In genomic region chr4:62675394-62675793, GRCm38 (mm10) we compare ENCODE assay signal across 8 mouse cellular contexts.
DNase-seq lines count a peak whose midpoint lies in the region; ATAC-seq lines count a peak whose summit lies in the region.

No protein-coding gene starts in this region.

- H3K27me3 ChIP-seq in liver, embryonic 11.5 days (replicated peaks; ENCODE audit: control insufficient read depth, insufficient read depth, low read length): peaks cover 9% of the 10 kb centered on the region
- peaks cover 37% of the 10 kb centered on the region for H3K27me3 ChIP-seq in liver, embryonic 12.5 days (replicated peaks)
- H3K27me3 ChIP-seq in forebrain, embryonic 14.5 days (replicated peaks; ENCODE audit: control insufficient read depth, insufficient read depth, low read length): 0 out of 2 replicates have a peak, but pooled peaks cover 3% of the 10 kb centered on the region
- H3K27me3 ChIP-seq in limb, embryonic 11.5 days (ENCODE audit: control insufficient read depth, insufficient read depth, low read length): no peaks in the 10 kb centered on the region
- no peaks in the 10 kb centered on the region for H3K27me3 ChIP-seq in neural tube, embryonic 15.5 days (replicated peaks)

- no peaks in the 10 kb centered on the region for H3K9me3 ChIP-seq in liver, embryonic 11.5 days (ENCODE audit: control insufficient read depth, low read length)
- H3K9me3 ChIP-seq in liver, embryonic 12.5 days (replicated peaks): no peaks in the 10 kb centered on the region
- H3K9me3 ChIP-seq in forebrain, embryonic 14.5 days (replicated peaks; ENCODE audit: control insufficient read depth, low read length): no peaks in the 10 kb centered on the region
- no peaks in the 10 kb centered on the region for H3K9me3 ChIP-seq in limb, embryonic 11.5 days (ENCODE audit: control insufficient read depth, low read length)
- no peaks in the 10 kb centered on the region for H3K9me3 ChIP-seq in neural tube, embryonic 15.5 days (replicated peaks)

- no peak for ATAC-seq in liver, embryonic 11.5 days (replicated peaks; ENCODE audit: low FRiP score)
- no peak for ATAC-seq in liver, embryonic 12.5 days
- no peak for ATAC-seq in forebrain, embryonic 14.5 days
- no peak for ATAC-seq in limb, embryonic 11.5 days (ENCODE audit: insufficient number of reproducible peaks, low FRiP score, low TSS enrichment, low read depth)
- ATAC-seq in neural tube, embryonic 15.5 days (ENCODE audit: low FRiP score): no peak
- ATAC-seq in CD4-positive, CD25-positive, alpha-beta regulatory T cell, adult 4 months: no peak

- 0 out of 2 replicates have a peak, but pooled peaks cover 3% of the 10 kb centered on the region for H3K4me1 ChIP-seq in liver, embryonic 11.5 days (replicated peaks; ENCODE audit: control insufficient read depth, insufficient read depth, low read length)
- H3K4me1 ChIP-seq in liver, embryonic 12.5 days: peaks cover 6% of the 10 kb centered on the region
- H3K4me1 ChIP-seq in forebrain, embryonic 14.5 days (ENCODE audit: control insufficient read depth, insufficient read depth, low read length): peaks cover 36% of the 10 kb centered on the region
- peaks cover 30% of the 10 kb centered on the region for H3K4me1 ChIP-seq in limb, embryonic 11.5 days (ENCODE audit: control insufficient read depth, insufficient read depth, low read length)
- H3K4me1 ChIP-seq in neural tube, embryonic 15.5 days: peaks cover 51% of the 10 kb centered on the region

- peak overlapping the region; percentile 44 for H3K4me2 ChIP-seq in liver, embryonic 11.5 days
- no peak overlapping the region for H3K4me2 ChIP-seq in liver, embryonic 12.5 days
- H3K4me2 ChIP-seq in forebrain, embryonic 14.5 days (ENCODE audit: low read length): peak overlapping the region; percentile 63
- peak overlapping the region; percentile 68 for H3K4me2 ChIP-seq in limb, embryonic 11.5 days (ENCODE audit: low read depth, severe bottlenecking)
- peak overlapping the region; percentile 71 for H3K4me2 ChIP-seq in neural tube, embryonic 15.5 days

- DNase-seq in liver, embryonic 11.5 days (ENCODE audit: low spot score): no peak
- no peak for DNase-seq in forebrain, embryonic 14.5 days (ENCODE audit: low spot score)
- DNase-seq in limb, embryonic 11.5 days (ENCODE audit: low spot score): no peak
- DNase-seq in thymus, postnatal 25 days: no peak
- no peak for DNase-seq in right cerebral cortex, postnatal 4 days

- no peak overlapping the region for H3K27ac ChIP-seq in liver, embryonic 11.5 days (ENCODE audit: low read depth, low read length)
- no peak overlapping the region for H3K27ac ChIP-seq in liver, embryonic 12.5 days
- H3K27ac ChIP-seq in forebrain, embryonic 14.5 days (ENCODE audit: low read depth, low read length): no peak overlapping the region; the same call in 1 of the 2 replicates
- H3K27ac ChIP-seq in limb, embryonic 11.5 days (replicated peaks; ENCODE audit: low read depth, low read length): no peak overlapping the region
- no peak overlapping the region for H3K27ac ChIP-seq in neural tube, embryonic 15.5 days (replicated peaks)

- H3K36me3 ChIP-seq in liver, embryonic 11.5 days (ENCODE audit: control insufficient read depth, insufficient read depth, low read length): no peaks in the 10 kb centered on the region; the same call in 1 of the 2 replicates
- no peaks in the 10 kb centered on the region for H3K36me3 ChIP-seq in liver, embryonic 12.5 days
- 0 out of 2 replicates have a peak, but pooled peaks cover 2% of the 10 kb centered on the region for H3K36me3 ChIP-seq in forebrain, embryonic 14.5 days (ENCODE audit: control insufficient read depth, insufficient read depth, low read length)
- no peaks in the 10 kb centered on the region; the same call in 1 of the 2 replicates for H3K36me3 ChIP-seq in limb, embryonic 11.5 days (ENCODE audit: control insufficient read depth, insufficient read depth, low read length)
- no peaks in the 10 kb centered on the region for H3K36me3 ChIP-seq in neural tube, embryonic 15.5 days

- no peak overlapping the region for H3K4me3 ChIP-seq in liver, embryonic 11.5 days (ENCODE audit: low read depth, low read length)
- H3K4me3 ChIP-seq in liver, embryonic 12.5 days: no peak overlapping the region
- peak overlapping the region; percentile 44 for H3K4me3 ChIP-seq in forebrain, embryonic 14.5 days (ENCODE audit: low read depth, low read length)
- H3K4me3 ChIP-seq in limb, embryonic 11.5 days (ENCODE audit: low read depth, low read length): peak overlapping the region; percentile 45
- H3K4me3 ChIP-seq in neural tube, embryonic 15.5 days (replicated peaks): peak overlapping the region; percentile 61

- H3K9ac ChIP-seq in liver, embryonic 11.5 days (ENCODE audit: low read depth, low read length): no peak overlapping the region
- H3K9ac ChIP-seq in liver, embryonic 12.5 days: no peak overlapping the region
- H3K9ac ChIP-seq in forebrain, embryonic 14.5 days (ENCODE audit: low read length): peak overlapping the region; percentile 75
- peak overlapping the region; percentile 62; the same call in 1 of the 2 replicates for H3K9ac ChIP-seq in limb, embryonic 11.5 days (ENCODE audit: low read length)
- peak overlapping the region; percentile 67 for H3K9ac ChIP-seq in neural tube, embryonic 15.5 days (replicated peaks)

- 78% methylated on average over 2 of the region's 2 CpGs for WGBS in liver, embryonic 11.5 days
- 75% methylated on average over 2 of the region's 2 CpGs for WGBS in liver, embryonic 12.5 days (ENCODE audit: insufficient replicate concordance)
- WGBS in forebrain, embryonic 14.5 days: 82% methylated on average over 2 of the region's 2 CpGs
- 89% methylated on average over 2 of the region's 2 CpGs for WGBS in limb, embryonic 11.5 days
- 91% methylated on average over 2 of the region's 2 CpGs for WGBS in neural tube, embryonic 15.5 days

Comparison
In these comparisons a context has a peak if more than half of its experiments do, and no peak if none do; other contexts are left out.
1. H3K4me3 ChIP-seq: peak in forebrain, embryonic 14.5 days (single experiment), limb, embryonic 11.5 days (single experiment) and neural tube, embryonic 15.5 days (single experiment); none in liver, embryonic 11.5 days (single experiment) and liver, embryonic 12.5 days (single experiment).
2. H3K9ac ChIP-seq: peak in forebrain, embryonic 14.5 days (single experiment), limb, embryonic 11.5 days (single experiment) and neural tube, embryonic 15.5 days (single experiment); none in liver, embryonic 11.5 days (single experiment) and liver, embryonic 12.5 days (single experiment).